Mouse (Mus musculus) yolk sac, embryonic 10.5 days (tissue): Measurements from ENCODE around the gene Cfd.

ENCODE experiments used
- DNase-seq: peaks from one replicate; pipeline ENCODE4 v3.0.0-alpha.2; 2017; ENCODE audit warnings: low spot score

Cfd gene

GRCm38 (mm10) chr10:79933145-79933679 is 42.6 kb downstream of the Cfd start:
- no peak for DNase-seq

- no peak for DNase-seq
Observed at GRCm38 (mm10) chr10:79933861-79934260, 43.2 kb downstream of the Cfd start.

DNA sequence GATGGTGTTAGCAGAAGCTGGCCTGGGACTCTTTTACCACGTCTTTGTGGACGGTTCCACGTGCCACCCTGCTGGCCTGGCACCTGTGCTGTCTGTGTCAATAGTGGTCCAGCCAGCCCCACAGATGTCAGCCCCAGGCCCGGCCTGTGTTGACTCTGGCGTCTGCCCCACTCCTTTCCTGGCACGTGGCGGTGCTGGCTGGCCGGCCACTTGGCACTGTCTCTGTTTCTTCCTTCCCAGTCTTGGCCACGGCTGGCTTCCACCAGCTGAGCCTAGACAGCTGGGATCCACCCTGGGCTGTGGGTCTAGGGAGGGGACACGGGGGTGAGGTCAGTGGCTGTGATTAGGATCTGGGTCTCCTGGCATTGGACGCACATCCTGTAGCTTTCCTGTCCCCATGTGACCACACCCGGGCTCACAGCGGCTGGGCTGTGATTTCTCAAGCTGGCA is 43.6 kb downstream of the Cfd start:
- DNase-seq, result no peak

GRCm38 (mm10) chr10:79934794-79935569 is 44.3 kb downstream of the Cfd start:
- no peak for DNase-seq

- no peak for DNase-seq
Observed at GRCm38 (mm10) chr10:79936284-79936910, 45.7 kb downstream of the Cfd start.

- DNase-seq, result no peak
Observed at GRCm38 (mm10) chr10:79936911-79937441, 46.3 kb downstream of the Cfd start.

GRCm38 (mm10) chr10:79937775-79938526 is 47.3 kb downstream of the Cfd start:
- no peak for DNase-seq

GRCm38 (mm10) chr10:79940749-79941148 is 50.1 kb downstream of the Cfd start:
- no peak for DNase-seq
